Mouse (Mus musculus): ENCODE measurements around the gene Mup21. TPM values are rescaled to one million over a fixed set of nuclear protein-coding genes. Genes with fewer than 3 reads are reported as not detected.
"Not testable (repeated sequence)": the region's sequence is repeated elsewhere in the genome, so short reads cannot be mapped to it uniquely, and the experiment has no call there.

Gene Mup21
- not detected in 2 replicates for polyA plus RNA-seq (2012; ENCODE audit: insufficient read depth, low replicate concordance)

GRCm38 (mm10) chr4:62150811-62151210 is at the start of gene Mup21:
Gene Mup21 (minus strand): TSS chr4:62150863.
- Histone ChIP-seq H3K27me3 (replicated peaks) (no peaks in the 10 kb centered on the region), H3K9me3 (peaks cover 8% of the 10 kb centered on the region), H3K4me1 (no peaks in the 10 kb centered on the region), H3K4me3 (replicated peaks) (no peak within 1 kb of the TSS), H3K36me3 (replicated peaks; ENCODE audit: low read length) (no peaks in the 10 kb centered on the region)
- TF ChIP-seq FLI1 (IDR thresholded peaks at IDR 0.05; ENCODE audit: low read length) (no peak), GATA1 (IDR thresholded peaks at IDR 0.05; ENCODE audit: borderline replicate concordance, low read length) (no peak)

GRCm38 (mm10) chr4:62199923-62200529 is 49.4 kb upstream of the Mup21 start:
- Histone ChIP-seq H3K4me3 (replicated peaks) (no peak overlapping the region), H3K9me3 (peaks cover 21% of the 10 kb centered on the region), H3K27me3 (replicated peaks) (no peaks in the 10 kb centered on the region), H3K36me3 (replicated peaks; ENCODE audit: low read length) (no peaks in the 10 kb centered on the region), H3K4me1 (no peaks in the 10 kb centered on the region)
- TF ChIP-seq GATA1 (IDR thresholded peaks at IDR 0.05; ENCODE audit: borderline replicate concordance, low read length): no peak
- TF ChIP-seq FLI1 (IDR thresholded peaks at IDR 0.05; ENCODE audit: low read length): no peak

DNA sequence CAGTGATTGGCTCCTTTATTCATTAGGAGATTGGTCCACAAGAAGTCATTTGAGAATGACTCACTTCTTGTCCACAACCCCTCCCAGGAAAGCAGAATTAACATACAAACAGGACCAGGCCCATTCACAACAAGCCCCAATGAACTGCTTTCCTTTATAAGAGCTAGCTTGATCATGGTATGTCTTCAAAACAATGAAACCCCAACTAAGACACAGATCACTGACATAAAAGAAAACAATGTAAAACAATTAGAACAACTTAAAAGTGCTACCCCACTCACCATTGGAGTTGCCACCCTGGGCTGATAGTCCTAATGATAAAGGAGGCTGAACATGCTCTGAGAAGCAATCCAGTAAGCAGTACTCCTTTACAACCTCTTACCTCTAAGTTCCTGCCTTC is 38.1 kb upstream of the Mup21 start:
- no peaks in the 10 kb centered on the region for H3K4me1 ChIP-seq
- H3K36me3 ChIP-seq (replicated peaks; ENCODE audit: low read length): no peaks in the 10 kb centered on the region
- H3K9me3 ChIP-seq: peaks cover 56% of the 10 kb centered on the region
- no peak for TF ChIP-seq GATA1 (IDR thresholded peaks at IDR 0.05; ENCODE audit: borderline replicate concordance, low read length)
- TF ChIP-seq FLI1 (IDR thresholded peaks at IDR 0.05; ENCODE audit: low read length): no peak
- no peak overlapping the region for H3K4me3 ChIP-seq (replicated peaks)
- no peaks in the 10 kb centered on the region for H3K27me3 ChIP-seq (replicated peaks)

GRCm38 (mm10) chr4:62177282-62177681 is 26.6 kb upstream of the Mup21 start:
- Histone ChIP-seq H3K4me3 (replicated peaks) (no peak overlapping the region), H3K27me3 (replicated peaks) (no peaks in the 10 kb centered on the region), H3K9me3 (0 out of 2 replicates have a peak, but pooled peaks cover 6% of the 10 kb centered on the region), H3K36me3 (replicated peaks; ENCODE audit: low read length) (no peaks in the 10 kb centered on the region), H3K4me1 (no peaks in the 10 kb centered on the region)
- TF ChIP-seq FLI1 (IDR thresholded peaks at IDR 0.05; ENCODE audit: low read length): no peak
- no peak for TF ChIP-seq GATA1 (IDR thresholded peaks at IDR 0.05; ENCODE audit: borderline replicate concordance, low read length)

DNA sequence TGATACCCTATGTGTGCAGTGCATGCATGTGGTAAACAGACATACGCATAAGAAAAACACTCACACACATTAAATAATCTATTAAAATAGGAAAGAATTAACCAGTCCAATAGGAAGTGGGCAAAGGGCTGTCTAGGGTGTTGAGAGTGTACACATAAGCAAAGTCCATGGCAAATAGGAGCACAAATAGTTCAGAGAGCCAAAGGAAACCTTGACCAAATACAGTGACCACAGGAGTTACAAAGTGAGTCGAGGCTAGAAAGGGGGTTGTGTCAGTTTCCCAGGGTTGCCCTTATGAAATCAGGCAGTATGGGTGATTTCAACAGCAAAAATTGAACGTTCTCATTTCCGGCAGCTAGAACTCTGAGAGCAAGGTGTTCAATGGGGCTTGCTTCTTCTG is 23.8 kb upstream of the Mup21 start:
- Histone ChIP-seq H3K4me3 (replicated peaks) (no peak overlapping the region), H3K27me3 (replicated peaks) (no peaks in the 10 kb centered on the region), H3K36me3 (replicated peaks; ENCODE audit: low read length) (no peaks in the 10 kb centered on the region), H3K9me3 (no peaks in the 10 kb centered on the region), H3K4me1 (no peaks in the 10 kb centered on the region)
- TF ChIP-seq GATA1 (IDR thresholded peaks at IDR 0.05; ENCODE audit: borderline replicate concordance, low read length): no peak
- no peak for TF ChIP-seq FLI1 (IDR thresholded peaks at IDR 0.05; ENCODE audit: low read length)

DNA sequence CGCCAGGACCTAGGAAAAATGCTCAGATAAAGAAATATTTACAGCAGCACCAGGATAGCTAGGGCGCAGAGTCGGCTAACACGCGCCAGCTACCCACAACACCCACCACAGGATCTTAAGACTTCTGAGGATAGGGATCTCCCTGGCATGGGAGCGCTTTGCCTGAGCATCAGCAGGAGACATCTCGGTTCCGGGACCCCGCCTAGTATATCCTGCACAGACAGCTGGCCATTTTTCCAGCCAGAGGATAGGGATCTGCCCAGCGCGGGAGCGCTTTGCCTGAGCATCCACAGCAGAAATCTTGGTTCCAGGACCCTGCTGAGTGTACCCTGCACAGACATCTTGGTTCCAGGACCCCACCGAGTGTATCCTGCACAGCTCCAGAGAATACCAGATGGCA is 17.0 kb upstream of the Mup21 start:
- not testable (repeated sequence) for H3K9me3 ChIP-seq; H3K4me1 ChIP-seq; H3K4me3 ChIP-seq (replicated peaks); H3K27me3 ChIP-seq (replicated peaks); H3K36me3 ChIP-seq (replicated peaks; ENCODE audit: low read length)

DNA sequence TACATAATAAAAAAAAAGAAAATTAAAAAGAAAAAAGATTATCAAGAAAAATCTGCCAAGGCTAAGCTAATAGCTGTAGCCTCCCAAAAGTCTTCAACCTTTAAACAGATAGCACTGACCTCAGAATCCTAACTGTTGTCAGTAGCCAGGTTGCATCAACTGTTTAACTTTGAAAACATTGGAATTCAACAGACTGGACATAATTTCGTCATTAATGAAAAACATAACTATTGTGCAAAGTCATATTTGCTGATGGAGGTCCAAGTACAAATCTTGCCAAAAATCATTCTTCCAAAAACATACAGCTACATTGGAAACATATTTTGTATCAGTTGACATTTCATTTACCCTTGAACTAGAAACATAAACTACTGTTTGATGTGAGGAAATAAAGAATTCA is 7.7 kb upstream of the Mup21 start:
- no peaks in the 10 kb centered on the region for H3K4me1 ChIP-seq
- H3K36me3 ChIP-seq (replicated peaks; ENCODE audit: low read length): no peaks in the 10 kb centered on the region
- no peaks in the 10 kb centered on the region for H3K27me3 ChIP-seq (replicated peaks)
- H3K9me3 ChIP-seq: no peaks in the 10 kb centered on the region
- TF ChIP-seq FLI1 (IDR thresholded peaks at IDR 0.05; ENCODE audit: low read length) (no peak), GATA1 (IDR thresholded peaks at IDR 0.05; ENCODE audit: borderline replicate concordance, low read length) (no peak)
- H3K4me3 ChIP-seq (replicated peaks): no peak overlapping the region

- Histone ChIP-seq H3K4me3 (replicated peaks) (no peak overlapping the region), H3K27me3 (replicated peaks) (no peaks in the 10 kb centered on the region), H3K4me1 (no peaks in the 10 kb centered on the region), H3K9me3 (peaks cover 57% of the 10 kb centered on the region), H3K36me3 (replicated peaks; ENCODE audit: low read length) (no peaks in the 10 kb centered on the region)
- TF ChIP-seq FLI1 (IDR thresholded peaks at IDR 0.05; ENCODE audit: low read length) (no peak), GATA1 (IDR thresholded peaks at IDR 0.05; ENCODE audit: borderline replicate concordance, low read length) (no peak)
These were observed 17.0 kb downstream of the Mup21 start for GRCm38 (mm10) chr4:62133706-62134105.

DNA sequence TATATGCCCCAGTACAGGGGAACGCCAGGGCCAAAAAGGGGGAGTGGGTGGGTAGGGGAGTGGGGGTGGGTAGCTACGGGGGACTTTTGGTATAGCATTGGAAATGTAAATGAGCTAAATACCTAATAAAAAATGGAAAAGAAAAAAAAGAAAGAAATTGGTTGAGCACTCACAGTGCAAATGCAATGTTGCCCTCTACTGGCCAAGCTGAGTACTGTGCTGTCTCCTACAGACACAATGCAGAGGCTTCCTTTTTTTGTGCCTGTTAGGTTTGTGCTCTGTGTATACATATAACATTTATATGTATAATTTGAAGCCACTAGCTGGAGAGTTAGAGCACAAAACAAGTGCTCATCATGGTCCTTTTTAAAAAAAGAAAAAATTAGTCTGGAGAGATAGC is 47.3 kb downstream of the Mup21 start:
- not testable (repeated sequence) for H3K4me1 ChIP-seq; H3K4me3 ChIP-seq (replicated peaks); H3K27me3 ChIP-seq (replicated peaks); H3K36me3 ChIP-seq (replicated peaks; ENCODE audit: low read length); H3K9me3 ChIP-seq

Other genes with a start within 250 kb of the Mup21 start
- gene Mup20, start 96.7 kb downstream of the Mup21 start, polyA plus RNA-seq (2012; ENCODE audit: insufficient read depth, low replicate concordance): not detected in 2 replicates
- gene Mup3, start 63.5 kb downstream of the Mup21 start, polyA plus RNA-seq (2012; ENCODE audit: insufficient read depth, low replicate concordance): not detected in 2 replicates
- not detected in 2 replicates for gene Zfp37, start 80.2 kb upstream of the Mup21 start, polyA plus RNA-seq (2012; ENCODE audit: insufficient read depth, low replicate concordance)
- 2.3 TPM in 1 of 2 replicates, not detected in the other for gene Slc31a2, start 111.7 kb upstream of the Mup21 start, polyA plus RNA-seq (2012; ENCODE audit: insufficient read depth, low replicate concordance)
- gene Fkbp15, start 209.7 kb upstream of the Mup21 start, polyA plus RNA-seq (2012; ENCODE audit: insufficient read depth, low replicate concordance): 6.5 and 13.1 TPM in 2 replicates
- 0.58 and 2.0 TPM in 2 replicates for gene Slc31a1, start 209.9 kb upstream of the Mup21 start, polyA plus RNA-seq (2012; ENCODE audit: insufficient read depth, low replicate concordance)

Measured in megakaryocyte, embryonic 14.5 days (primary cell).